Mouse (Mus musculus) bone marrow macrophage, adult 2 months (primary cell): ENCODE results near the gene Ccdc85c.

Experiments used
- CTCF ChIP-seq: IDR thresholded peaks from 2 replicates; pipeline ENCODE4 v1.5.1; 2012; ENCODE audit warnings: low read depth, mild to moderate bottlenecking, low read length, moderate library complexity
- POLR2A ChIP-seq: IDR thresholded peaks from 2 replicates; pipeline ENCODE4 v1.6.1; 2012; ENCODE audit warnings: mild to moderate bottlenecking, low read depth, low read length, borderline replicate concordance

- TF ChIP-seq CTCF (no peak), POLR2A (no peak)
Observed at GRCm38 (mm10) chr12:108225781-108226180, 49.4 kb downstream of the Ccdc85c start.
